Mouse (Mus musculus) frontal cortex, adult 2 months (tissue): Measurements from ENCODE around the gene Cyp1a2. TPM values are rescaled to one million over a fixed set of nuclear protein-coding genes. Genes with fewer than 3 reads are reported as not detected.
A peak's percentile ranks its signal among the peaks of the same experiment; 100 is the strongest.

Experiments used
- DNase-seq, 2 experiments: peaks; one replicate each; pipeline ENCODE4 v3.0.0; 2022; ENCODE audit warnings: low spot score in 1 of 2; ENCODE audit errors: extremely low spot score in 1 of 2
- polyA plus RNA-seq: library from polyadenylated mRNA; depleted of rRNA; stranded (reverse); fragments of >200 nt; gene quantifications from 2 replicates; pipeline ENCODE4 v1.2.3, GENCODE M21; 2012

Gene Cyp1a2
- polyA plus RNA-seq, 1 experiment, result not detected

DNA sequence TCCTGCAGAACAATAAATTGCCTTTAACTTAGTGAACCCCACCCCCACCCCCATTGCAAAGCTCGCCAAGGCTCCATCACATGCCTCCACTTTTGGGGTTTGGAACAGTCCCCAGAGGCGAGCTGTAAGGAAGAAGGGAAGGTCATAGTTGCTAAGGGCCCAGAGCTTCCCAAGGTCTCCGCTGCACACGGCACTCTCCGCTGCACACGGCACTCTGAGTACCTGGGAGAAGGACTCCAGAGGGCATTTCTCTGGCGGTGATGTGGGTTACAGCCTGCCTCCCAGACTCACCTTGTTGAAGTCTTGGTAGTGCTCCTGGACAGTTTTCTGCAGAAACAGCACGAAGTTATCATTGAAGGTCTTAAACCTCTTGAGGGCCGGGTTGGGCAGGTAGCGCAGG lies 2.1 kb downstream of the Cyp1a2 start:
- DNase-seq, result no peak

DNA sequence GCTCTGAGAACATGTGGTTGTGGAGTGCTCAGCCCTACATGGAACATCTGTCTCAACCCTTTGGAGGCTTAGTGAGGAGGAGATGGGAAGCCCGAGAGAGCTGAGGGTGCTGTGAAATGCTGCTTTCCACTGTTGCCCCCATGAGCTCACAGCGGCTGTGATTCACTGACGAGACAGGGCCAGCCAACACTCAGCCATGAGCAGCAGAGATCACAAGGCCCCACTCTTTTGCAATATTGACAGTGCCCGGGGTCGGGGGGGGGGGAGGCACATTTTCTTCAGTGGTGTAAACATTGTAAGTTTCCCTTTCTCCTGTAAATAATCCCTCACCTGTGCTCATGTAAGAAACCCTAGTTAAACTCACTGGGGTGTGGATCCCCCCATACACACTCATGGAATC lies 12.0 kb downstream of the Cyp1a2 start:
- no peak for DNase-seq

GRCm38 (mm10) chr9:57671037-57671436 lies 12.5 kb downstream of the Cyp1a2 start:
- no peak for DNase-seq

GRCm38 (mm10) chr9:57669566-57669965 lies 13.9 kb downstream of the Cyp1a2 start:
- no peak for DNase-seq

DNA sequence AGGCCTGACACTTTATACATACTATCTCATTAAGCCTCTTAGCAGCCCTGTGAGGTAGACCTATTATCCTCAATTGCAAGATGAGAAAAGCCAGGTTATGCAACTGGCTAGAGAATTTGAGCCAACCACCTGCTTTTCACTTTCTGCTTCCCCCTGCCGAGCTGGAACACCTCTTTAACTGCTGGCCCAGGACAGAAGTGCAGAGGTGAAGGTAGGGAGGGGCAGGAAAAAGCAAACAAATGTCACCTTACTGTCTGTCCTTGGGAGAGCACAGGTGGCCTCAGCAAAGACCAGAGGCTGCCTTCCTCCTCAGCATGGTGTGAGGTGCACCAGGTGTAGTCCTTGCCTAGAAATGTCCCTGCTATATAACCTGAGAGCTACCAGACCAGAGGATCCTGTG lies 15.2 kb downstream of the Cyp1a2 start:
- no peak for DNase-seq

- DNase-seq, result no peak
Observed at GRCm38 (mm10) chr9:57667817-57668216, 15.7 kb downstream of the Cyp1a2 start.

- no peak for DNase-seq
Observed at GRCm38 (mm10) chr9:57667136-57667535, 16.4 kb downstream of the Cyp1a2 start.

GRCm38 (mm10) chr9:57666536-57666935 lies 17.0 kb downstream of the Cyp1a2 start:
- no peak for DNase-seq

DNA sequence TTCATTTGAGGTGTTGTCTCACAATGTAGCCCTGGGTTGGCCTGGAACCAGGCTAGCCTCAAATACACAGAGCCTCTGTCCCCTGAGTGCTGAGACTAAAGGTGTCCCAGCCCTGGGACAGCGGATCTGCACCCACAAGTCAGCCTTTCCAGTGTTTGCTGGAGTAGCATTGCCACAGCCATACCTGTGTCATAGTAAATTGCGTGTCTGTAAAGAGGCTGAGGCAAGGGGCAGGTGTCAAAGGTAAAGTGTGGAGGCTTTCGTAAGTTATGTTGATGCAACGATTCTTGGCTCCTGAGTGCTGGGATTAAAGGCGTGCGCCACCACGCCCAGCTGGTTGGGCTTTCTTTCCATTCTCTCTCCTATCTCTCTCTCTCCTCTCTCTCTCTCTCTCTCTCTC lies 18.9 kb downstream of the Cyp1a2 start:
- DNase-seq, result no peak

GRCm38 (mm10) chr9:57661552-57661951 lies 22.0 kb downstream of the Cyp1a2 start:
- no peak for DNase-seq

- no peak for DNase-seq
Observed at GRCm38 (mm10) chr9:57660501-57660900, 23.0 kb downstream of the Cyp1a2 start.

DNA sequence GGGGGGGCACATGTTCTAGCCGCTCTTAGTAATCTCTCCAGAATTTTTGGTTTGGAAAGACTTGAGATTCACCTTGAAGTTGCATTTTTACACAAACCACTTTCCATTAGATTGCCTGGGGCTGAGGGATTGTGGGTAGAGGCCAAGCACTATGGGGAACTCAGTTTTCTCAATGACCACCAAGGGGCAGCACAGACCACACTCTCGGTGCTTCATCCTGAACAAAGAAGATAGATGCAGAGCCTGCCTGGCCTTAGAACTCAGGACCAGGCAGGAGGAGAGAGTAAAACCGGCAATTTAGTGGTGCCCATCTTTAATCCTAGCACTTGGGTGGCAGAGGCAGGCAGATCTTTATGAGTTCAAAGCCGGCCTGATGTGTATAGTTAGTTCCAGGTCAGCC lies 23.7 kb downstream of the Cyp1a2 start:
- DNase-seq, result peak in 1 of 2 experiments; percentile 89

DNA sequence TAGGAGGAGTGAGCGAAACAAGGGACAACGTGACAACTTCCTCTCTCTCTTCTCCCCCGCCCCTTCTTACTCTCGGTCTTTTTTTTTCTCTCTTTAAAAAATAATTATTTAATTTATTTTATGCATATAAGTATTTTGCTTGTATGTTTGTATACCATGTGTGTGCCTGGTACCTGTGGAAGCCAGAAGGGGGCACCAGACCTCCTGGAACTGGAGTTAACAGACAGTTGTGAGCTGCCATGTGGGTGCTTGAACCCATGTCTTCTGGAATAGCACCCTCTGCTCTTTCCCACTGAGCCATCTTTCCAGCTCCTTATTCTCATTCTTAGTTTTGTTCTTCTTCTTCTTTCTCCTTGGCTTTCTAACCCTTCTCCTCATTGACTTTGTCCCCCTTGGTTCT lies 24.5 kb downstream of the Cyp1a2 start:
- no peak for DNase-seq

DNA sequence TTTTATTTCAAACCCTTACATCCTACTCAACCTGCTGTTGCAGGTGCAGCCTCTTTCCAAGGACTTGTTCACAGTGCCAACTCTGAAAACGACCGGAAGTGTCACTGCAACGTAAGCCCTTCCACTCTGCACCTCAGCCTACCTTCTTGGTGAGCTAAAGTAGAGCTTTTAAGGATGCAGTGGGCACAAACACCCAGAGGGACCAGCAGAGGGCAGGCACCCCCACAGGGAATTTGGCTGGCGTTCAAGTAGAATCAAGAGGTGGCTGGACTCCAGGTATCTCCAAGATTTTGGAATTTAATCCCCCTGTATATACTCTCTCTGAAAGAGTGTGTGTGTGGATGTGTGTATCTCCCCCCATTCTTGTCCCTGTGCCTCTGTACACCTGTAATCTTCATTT lies 25.7 kb downstream of the Cyp1a2 start:
- DNase-seq, result no peak

DNA sequence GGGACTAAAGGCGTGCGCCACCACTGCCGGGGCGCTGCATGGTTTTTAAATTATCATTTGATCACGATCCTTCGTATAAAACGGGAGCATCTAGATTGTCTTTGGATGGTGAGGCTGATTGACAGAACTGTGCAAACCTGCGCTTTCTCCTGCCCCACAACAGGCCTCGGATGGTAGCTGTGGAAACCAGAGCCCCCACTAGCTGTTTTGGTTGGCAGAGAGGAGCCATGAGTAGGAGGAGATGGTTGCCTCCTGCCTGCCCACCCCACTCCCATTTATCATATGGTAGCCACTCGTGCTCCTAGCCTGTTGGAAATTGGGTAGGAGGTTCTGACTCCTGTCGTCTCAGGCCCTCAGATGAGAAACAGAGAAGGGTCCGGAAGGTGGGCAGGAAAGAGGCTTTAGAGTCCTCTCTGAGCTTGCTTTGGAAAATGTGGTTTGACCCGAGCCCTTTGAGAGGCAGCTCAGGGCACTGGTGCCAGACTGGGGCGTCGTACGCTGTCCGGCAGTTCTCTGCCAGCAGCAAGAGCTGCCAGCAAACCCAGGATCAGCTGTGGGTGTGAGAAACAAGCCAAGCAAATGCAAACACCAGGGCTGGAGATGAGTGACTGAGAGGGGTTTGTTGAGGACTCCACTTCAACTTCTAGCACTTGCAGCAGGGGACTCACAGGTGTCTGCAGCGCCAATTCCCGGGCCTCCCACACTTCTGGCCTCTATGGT lies 26.7 kb downstream of the Cyp1a2 start:
- DNase-seq, result no peak

- DNase-seq, result peak; percentile 85 to 98
Observed at GRCm38 (mm10) chr9:57655749-57656148, 27.8 kb downstream of the Cyp1a2 start.

DNA sequence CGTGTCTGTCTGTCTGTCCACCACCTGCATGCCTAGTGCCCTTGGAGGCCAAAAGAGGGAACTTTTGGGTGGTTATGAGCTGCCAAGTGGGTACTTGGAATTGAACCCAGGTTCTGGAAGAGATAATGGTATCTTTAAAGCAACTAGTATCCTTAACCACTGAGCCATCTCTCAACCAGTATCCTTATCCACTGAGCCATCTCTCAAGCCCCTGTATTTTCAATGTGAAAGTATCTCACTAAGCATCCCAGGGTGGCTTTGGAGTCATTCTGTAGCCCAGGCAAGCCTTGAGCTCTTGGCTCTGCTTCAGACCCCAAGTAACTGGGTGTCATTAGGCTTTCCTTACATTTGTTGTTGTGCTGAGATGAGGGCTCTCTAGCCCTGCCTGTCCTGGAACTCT lies 28.5 kb downstream of the Cyp1a2 start:
- no peak for DNase-seq

GRCm38 (mm10) chr9:57653283-57653682 lies 30.2 kb downstream of the Cyp1a2 start, which contains the start of gene Csk:
Gene Csk, minus strand, starts transcription at chr9:57653631.
- no peak for DNase-seq

- no peak for DNase-seq
Observed at GRCm38 (mm10) chr9:57652855-57653254, 30.6 kb downstream of the Cyp1a2 start.

DNA sequence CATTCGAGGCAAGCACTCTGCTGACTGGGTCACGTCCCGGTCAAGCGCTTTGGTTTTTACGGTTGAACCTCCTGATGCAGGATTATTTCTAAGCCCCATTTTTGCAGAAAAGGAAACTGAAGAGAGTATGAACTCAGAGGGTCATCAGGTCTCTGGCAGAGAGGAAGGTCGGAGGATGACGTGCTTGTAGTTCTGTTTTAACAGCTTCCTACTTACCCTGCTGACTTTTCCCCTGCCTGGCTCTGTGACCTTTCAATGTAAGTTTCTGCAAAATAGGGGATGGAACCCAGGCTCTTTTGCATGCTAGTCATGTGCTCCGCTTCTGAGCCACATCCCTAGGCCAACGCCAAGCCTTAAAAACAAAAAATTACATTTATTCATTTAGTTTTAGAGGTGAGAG lies 31.2 kb downstream of the Cyp1a2 start:
- no peak for DNase-seq

GRCm38 (mm10) chr9:57650786-57651311 lies 32.7 kb downstream of the Cyp1a2 start:
- no peak for DNase-seq

DNA sequence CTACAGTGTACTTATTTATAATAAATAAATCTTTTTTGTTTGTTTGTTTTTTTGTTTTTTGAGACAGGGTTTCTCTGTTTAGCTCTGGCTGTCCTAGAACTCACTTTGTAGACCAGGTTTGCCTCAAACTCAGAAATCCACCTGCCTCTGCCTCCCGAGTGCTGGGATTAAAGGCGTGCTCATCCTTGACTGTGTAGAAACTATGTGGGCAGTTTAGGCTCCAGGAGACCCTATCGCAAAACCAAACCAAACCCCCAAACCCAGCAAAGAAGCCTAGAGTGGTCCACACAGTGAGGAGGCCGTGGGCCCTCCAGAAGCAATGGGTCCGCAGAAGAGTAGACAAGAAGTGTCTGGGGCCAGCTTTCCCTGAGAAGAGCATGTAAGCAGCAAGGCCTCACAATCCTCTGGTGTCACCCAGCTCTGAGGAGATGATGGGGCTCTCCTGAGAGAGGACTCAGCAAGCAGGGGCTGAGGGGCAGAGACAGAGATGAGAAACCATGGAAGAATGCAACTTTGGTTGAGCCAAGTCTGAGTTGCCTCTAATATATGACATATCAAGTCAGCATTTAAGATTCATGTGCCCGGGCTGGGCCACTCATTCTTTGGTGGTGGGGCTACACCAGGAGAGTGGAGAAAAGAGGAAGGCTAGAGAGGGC lies 33.2 kb downstream of the Cyp1a2 start:
- DNase-seq, result no peak
